Mouse (Mus musculus): Measurements from ENCODE around the gene Grb10. TPM values are rescaled to one million over a fixed set of nuclear protein-coding genes. Genes with fewer than 3 reads are reported as not detected.

Grb10 gene
- polyA plus RNA-seq, 1 experiment from 2014 or later: 267 TPM

DNA sequence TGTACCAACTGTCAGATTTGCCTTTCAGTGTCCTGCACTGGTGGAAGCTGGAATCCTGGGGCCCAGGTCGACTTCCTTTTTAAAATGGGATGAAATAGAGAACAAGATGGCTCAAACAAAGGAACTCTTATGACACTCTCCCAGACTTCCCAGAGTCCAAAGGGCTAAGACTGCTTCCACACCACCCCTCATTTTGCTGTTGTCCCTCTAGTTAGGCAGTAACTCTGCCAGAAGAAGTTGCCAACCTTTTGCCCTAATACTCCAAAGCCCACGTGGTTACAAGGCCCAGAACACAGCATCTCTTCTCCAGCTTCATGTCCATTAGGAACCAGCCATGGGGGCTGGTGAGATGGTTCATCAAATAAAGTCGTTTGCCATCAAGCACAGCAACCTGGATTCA is 15.4 kb downstream of the Grb10 start:
- H3K9ac ChIP-seq (ENCODE audit: low read depth, low read length): no peak overlapping the region
- no peaks in the 10 kb centered on the region for H3K4me1 ChIP-seq (replicated peaks; ENCODE audit: control insufficient read depth, insufficient read depth, low read length)
- H3K36me3 ChIP-seq (ENCODE audit: control insufficient read depth, insufficient read depth, low read length): peaks cover 9% of the 10 kb centered on the region; the same call in 1 of the 2 replicates
- WGBS: 64% methylated on average over 3 of the region's 3 CpGs
- DNase-seq (ENCODE audit: low spot score) (no peak), ATAC-seq (ENCODE audit: low FRiP score) (no peak)
- H3K4me3 ChIP-seq (ENCODE audit: low read depth, low read length): no peak overlapping the region
- no peak overlapping the region for H3K4me2 ChIP-seq (replicated peaks; ENCODE audit: low read depth, low read length)
- peaks cover 58% of the 10 kb centered on the region for H3K27me3 ChIP-seq (ENCODE audit: control insufficient read depth, insufficient read depth, low read length)
- peaks cover 12% of the 10 kb centered on the region; the same call in 1 of the 2 replicates for H3K9me3 ChIP-seq (ENCODE audit: control insufficient read depth, low read length)
- H3K27ac ChIP-seq (ENCODE audit: low read depth, low read length): no peak overlapping the region

DNA sequence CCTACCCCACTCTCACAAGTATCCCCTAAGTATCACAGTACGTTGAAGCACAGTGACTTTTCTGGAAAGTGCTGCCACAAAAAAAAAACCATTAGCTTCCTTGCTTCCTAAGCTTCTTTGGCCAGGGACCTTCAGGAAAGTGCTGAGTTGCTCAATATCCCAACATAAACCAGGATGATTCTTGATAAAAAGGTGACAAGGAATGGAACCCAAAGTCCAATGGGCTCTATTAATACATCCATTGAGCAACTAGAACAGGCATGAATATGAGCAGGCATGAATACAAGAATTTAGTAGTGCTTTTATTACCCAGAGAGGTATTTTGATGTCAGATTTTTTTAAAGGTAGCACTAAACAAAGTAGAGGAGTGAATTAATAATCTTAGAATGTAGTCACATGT is 18.8 kb downstream of the Grb10 start:
- Histone ChIP-seq H3K4me3 (ENCODE audit: low read depth, low read length) (no peak overlapping the region), H3K36me3 (ENCODE audit: control insufficient read depth, insufficient read depth, low read length) (0 out of 2 replicates have a peak, but pooled peaks cover 2% of the 10 kb centered on the region), H3K4me2 (replicated peaks; ENCODE audit: low read depth, low read length) (no peak overlapping the region), H3K27ac (ENCODE audit: low read depth, low read length) (no peak overlapping the region), H3K27me3 (ENCODE audit: control insufficient read depth, insufficient read depth, low read length) (peaks cover 41% of the 10 kb centered on the region), H3K9me3 (ENCODE audit: control insufficient read depth, low read length) (0 out of 2 replicates have a peak, but pooled peaks cover 2% of the 10 kb centered on the region), H3K4me1 (replicated peaks; ENCODE audit: control insufficient read depth, insufficient read depth, low read length) (no peaks in the 10 kb centered on the region), H3K9ac (ENCODE audit: low read depth, low read length) (no peak overlapping the region)
- no peak for ATAC-seq (ENCODE audit: low FRiP score)
- DNase-seq (ENCODE audit: low spot score): no peak
- 84% methylated on average over 1 of the region's 1 CpGs for WGBS

DNA sequence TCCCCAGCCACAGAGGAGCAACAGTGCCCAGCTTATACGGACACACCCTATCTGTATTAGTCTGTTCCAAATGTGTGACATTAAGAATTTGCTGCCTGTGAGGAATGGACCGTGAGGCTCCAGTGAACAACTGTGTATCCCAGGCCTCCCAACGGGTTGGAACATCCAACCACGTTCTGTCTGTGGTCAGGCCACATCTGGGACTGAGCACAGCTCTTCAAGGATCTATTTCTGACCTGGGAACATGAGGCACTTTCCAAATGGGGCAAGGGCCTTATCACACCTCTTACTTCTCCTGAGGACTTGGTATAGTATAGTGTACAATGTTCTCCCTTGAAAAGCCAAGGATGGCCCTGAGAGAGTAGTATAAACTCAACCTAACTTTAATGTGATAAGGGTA is 19.9 kb downstream of the Grb10 start:
- H3K27me3 ChIP-seq (ENCODE audit: control insufficient read depth, insufficient read depth, low read length): peaks cover 32% of the 10 kb centered on the region

DNA sequence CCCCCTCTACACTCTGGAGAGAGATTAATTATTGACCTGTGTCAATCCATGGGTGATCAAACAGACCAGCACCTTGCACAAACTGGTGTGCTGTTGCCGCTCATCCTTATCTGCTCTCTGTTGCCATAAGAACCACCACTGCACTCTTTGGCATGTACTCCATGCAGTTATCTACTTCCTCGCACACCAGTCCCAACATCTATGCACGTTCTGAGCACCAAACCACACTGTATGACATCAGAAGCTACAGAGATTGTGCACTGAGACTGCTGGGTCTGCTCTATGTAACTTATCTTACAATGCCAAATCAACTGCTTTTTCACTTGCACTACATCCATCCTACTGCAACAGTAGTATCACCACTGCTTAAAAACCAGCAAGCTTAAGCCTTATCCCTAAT is 28.4 kb downstream of the Grb10 start:
- WGBS: 77% methylated on average over 3 of the region's 3 CpGs
- H3K4me2 ChIP-seq (replicated peaks; ENCODE audit: low read depth, low read length): no peak overlapping the region
- H3K27me3 ChIP-seq (ENCODE audit: control insufficient read depth, insufficient read depth, low read length): no peaks in the 10 kb centered on the region
- H3K9me3 ChIP-seq (ENCODE audit: control insufficient read depth, low read length): 0 out of 2 replicates have a peak, but pooled peaks cover 2% of the 10 kb centered on the region
- H3K4me1 ChIP-seq (replicated peaks; ENCODE audit: control insufficient read depth, insufficient read depth, low read length): no peaks in the 10 kb centered on the region
- no peak overlapping the region for H3K27ac ChIP-seq (ENCODE audit: low read depth, low read length)
- DNase-seq (ENCODE audit: low spot score) (no peak), ATAC-seq (ENCODE audit: low FRiP score) (no peak)
- no peaks in the 10 kb centered on the region for H3K36me3 ChIP-seq (ENCODE audit: control insufficient read depth, insufficient read depth, low read length)
- H3K9ac ChIP-seq (ENCODE audit: low read depth, low read length): no peak overlapping the region
- no peak overlapping the region for H3K4me3 ChIP-seq (ENCODE audit: low read depth, low read length)

More for the DNA sequence above, 19.9 kb downstream of the Grb10 start:
- no peak overlapping the region for H3K9ac ChIP-seq (ENCODE audit: low read depth, low read length)
- no peak overlapping the region for H3K4me3 ChIP-seq (ENCODE audit: low read depth, low read length)
- 0 out of 2 replicates have a peak, but pooled peaks cover 2% of the 10 kb centered on the region for H3K36me3 ChIP-seq (ENCODE audit: control insufficient read depth, insufficient read depth, low read length)
- no peak for DNase-seq (ENCODE audit: low spot score)
- H3K9me3 ChIP-seq (ENCODE audit: control insufficient read depth, low read length): 0 out of 2 replicates have a peak, but pooled peaks cover 2% of the 10 kb centered on the region
- H3K4me1 ChIP-seq (replicated peaks; ENCODE audit: control insufficient read depth, insufficient read depth, low read length): no peaks in the 10 kb centered on the region
- no peak overlapping the region for H3K27ac ChIP-seq (ENCODE audit: low read depth, low read length)
- ATAC-seq (ENCODE audit: low FRiP score): no peak
- 84% methylated on average over 4 of the region's 4 CpGs for WGBS
- H3K4me2 ChIP-seq (replicated peaks; ENCODE audit: low read depth, low read length): no peak overlapping the region

DNA sequence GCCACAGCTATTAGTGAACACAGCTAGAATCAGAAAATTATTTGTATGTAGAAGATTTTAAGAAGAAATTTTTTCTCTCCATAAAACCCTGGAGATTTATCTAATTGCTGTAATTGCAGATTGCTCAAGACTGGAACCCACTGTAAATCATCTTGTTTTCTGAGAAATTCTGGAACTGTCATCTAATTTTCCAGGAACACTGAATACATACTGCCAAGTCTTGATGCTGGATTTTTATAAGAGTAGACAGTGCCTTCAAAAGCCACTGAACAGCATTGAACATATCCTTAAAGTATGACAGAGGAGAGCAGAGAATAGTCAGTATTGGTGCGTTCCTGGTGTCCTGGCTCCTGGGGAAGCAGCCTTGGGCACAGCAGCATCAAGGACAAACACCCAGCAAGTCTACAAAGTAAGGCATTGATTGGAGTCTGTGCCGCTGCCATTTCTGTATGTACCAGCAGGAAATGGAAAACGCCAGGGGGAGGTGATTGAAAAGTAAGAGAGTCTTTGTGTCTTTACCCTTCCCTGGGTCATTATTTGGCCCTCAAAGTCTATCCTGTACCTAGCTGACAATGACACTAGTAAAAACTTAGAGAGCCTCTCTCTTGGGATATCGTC is 38.1 kb downstream of the Grb10 start:
- no peaks in the 10 kb centered on the region for H3K27me3 ChIP-seq (ENCODE audit: control insufficient read depth, insufficient read depth, low read length)
- no peak overlapping the region for H3K27ac ChIP-seq (ENCODE audit: low read depth, low read length)
- ATAC-seq (ENCODE audit: low FRiP score) (no peak), DNase-seq (ENCODE audit: low spot score) (no peak)
- H3K4me3 ChIP-seq (ENCODE audit: low read depth, low read length): no peak overlapping the region
- no peaks in the 10 kb centered on the region for H3K36me3 ChIP-seq (ENCODE audit: control insufficient read depth, insufficient read depth, low read length)
- no peaks in the 10 kb centered on the region for H3K4me1 ChIP-seq (replicated peaks; ENCODE audit: control insufficient read depth, insufficient read depth, low read length)
- 88% methylated on average over 4 of the region's 4 CpGs for WGBS
- H3K4me2 ChIP-seq (replicated peaks; ENCODE audit: low read depth, low read length): no peak overlapping the region
- H3K9ac ChIP-seq (ENCODE audit: low read depth, low read length): no peak overlapping the region
- no peaks in the 10 kb centered on the region for H3K9me3 ChIP-seq (ENCODE audit: control insufficient read depth, low read length)

DNA sequence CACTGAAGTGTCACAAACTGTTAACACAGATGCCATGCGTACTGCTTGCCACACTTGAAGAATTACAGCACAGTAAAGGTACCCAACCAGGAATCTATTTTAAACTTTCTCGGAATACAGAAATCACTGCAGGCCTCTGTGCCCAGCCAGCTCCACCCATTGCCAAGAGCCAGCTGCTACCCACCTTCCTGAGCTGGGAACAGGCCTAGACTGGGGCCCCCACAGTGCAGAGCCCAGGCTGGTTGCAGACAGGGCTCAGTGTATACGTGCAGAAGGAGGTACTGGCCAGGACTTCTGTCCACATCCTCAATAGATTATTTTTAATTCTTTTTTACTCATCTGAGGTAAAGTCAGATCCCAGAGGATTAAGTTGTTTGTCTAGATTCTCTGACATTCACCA is 39.6 kb downstream of the Grb10 start:
- no peak for DNase-seq (ENCODE audit: low spot score)
- Histone ChIP-seq H3K4me1 (replicated peaks; ENCODE audit: control insufficient read depth, insufficient read depth, low read length) (no peaks in the 10 kb centered on the region), H3K4me2 (replicated peaks; ENCODE audit: low read depth, low read length) (no peak overlapping the region), H3K9me3 (ENCODE audit: control insufficient read depth, low read length) (no peaks in the 10 kb centered on the region), H3K36me3 (ENCODE audit: control insufficient read depth, insufficient read depth, low read length) (no peaks in the 10 kb centered on the region), H3K27me3 (ENCODE audit: control insufficient read depth, insufficient read depth, low read length) (no peaks in the 10 kb centered on the region), H3K9ac (ENCODE audit: low read depth, low read length) (no peak overlapping the region), H3K27ac (ENCODE audit: low read depth, low read length) (no peak overlapping the region; the same call in 1 of the 2 replicates), H3K4me3 (ENCODE audit: low read depth, low read length) (no peak overlapping the region)
- WGBS: 87% methylated on average over 3 of the region's 3 CpGs
- ATAC-seq (ENCODE audit: low FRiP score): no peak

DNA sequence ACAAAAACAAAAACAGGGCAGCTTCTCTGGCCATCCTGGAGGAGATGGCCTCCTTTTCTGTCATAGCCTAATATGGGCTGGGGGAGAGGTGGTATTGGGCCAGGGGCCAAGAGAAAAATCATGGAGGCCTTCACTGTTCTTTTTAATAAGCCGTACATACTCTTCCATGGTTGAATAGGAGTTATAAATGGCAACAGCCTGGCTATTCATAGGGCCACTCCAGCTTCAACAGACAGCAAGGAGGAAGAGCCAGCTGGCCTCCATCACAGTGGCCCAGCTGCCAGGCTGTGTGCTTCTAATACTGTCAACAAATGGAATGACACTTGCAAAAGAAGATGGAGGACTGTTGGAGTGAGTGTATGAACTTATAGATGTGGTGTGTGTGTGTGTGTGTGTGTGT is 41.4 kb downstream of the Grb10 start:
- H3K27me3 ChIP-seq (ENCODE audit: control insufficient read depth, insufficient read depth, low read length): no peaks in the 10 kb centered on the region
- 76% methylated on average over 1 of the region's 1 CpGs for WGBS
- no peaks in the 10 kb centered on the region for H3K4me1 ChIP-seq (replicated peaks; ENCODE audit: control insufficient read depth, insufficient read depth, low read length)
- H3K27ac ChIP-seq (ENCODE audit: low read depth, low read length): no peak overlapping the region
- no peak overlapping the region for H3K4me2 ChIP-seq (replicated peaks; ENCODE audit: low read depth, low read length)
- no peak overlapping the region for H3K9ac ChIP-seq (ENCODE audit: low read depth, low read length)
- H3K36me3 ChIP-seq (ENCODE audit: control insufficient read depth, insufficient read depth, low read length): no peaks in the 10 kb centered on the region
- no peak for DNase-seq (ENCODE audit: low spot score)
- no peak overlapping the region for H3K4me3 ChIP-seq (ENCODE audit: low read depth, low read length)
- no peaks in the 10 kb centered on the region for H3K9me3 ChIP-seq (ENCODE audit: control insufficient read depth, low read length)
- ATAC-seq (ENCODE audit: low FRiP score): no peak

DNA sequence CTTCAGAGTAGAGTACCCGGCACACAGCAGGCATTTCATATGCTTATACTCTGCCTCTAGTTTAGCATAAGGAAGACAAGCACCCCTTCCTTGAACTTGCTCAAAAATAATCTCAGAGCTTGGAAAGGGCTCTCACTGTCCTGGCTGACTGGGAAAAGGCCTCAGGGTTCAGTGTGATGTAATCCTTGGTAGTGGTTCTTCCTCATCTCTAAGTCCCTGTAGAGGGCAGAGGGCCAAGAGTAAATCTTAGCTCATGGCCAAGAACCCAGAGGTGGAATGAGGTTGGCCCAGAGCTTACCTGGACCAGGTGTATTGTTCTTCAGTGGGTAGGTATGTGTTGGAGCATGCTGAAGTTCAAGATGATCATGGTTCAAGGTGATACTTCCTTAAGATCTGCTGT is 43.1 kb downstream of the Grb10 start:
- no peaks in the 10 kb centered on the region for H3K9me3 ChIP-seq (ENCODE audit: control insufficient read depth, low read length)
- no peak for DNase-seq (ENCODE audit: low spot score)
- no peak for ATAC-seq (ENCODE audit: low FRiP score)
- H3K9ac ChIP-seq (ENCODE audit: low read depth, low read length): no peak overlapping the region
- H3K27me3 ChIP-seq (ENCODE audit: control insufficient read depth, insufficient read depth, low read length): no peaks in the 10 kb centered on the region
- no peak overlapping the region for H3K4me2 ChIP-seq (replicated peaks; ENCODE audit: low read depth, low read length)
- H3K27ac ChIP-seq (ENCODE audit: low read depth, low read length): no peak overlapping the region
- H3K4me3 ChIP-seq (ENCODE audit: low read depth, low read length): no peak overlapping the region
- no peaks in the 10 kb centered on the region for H3K4me1 ChIP-seq (replicated peaks; ENCODE audit: control insufficient read depth, insufficient read depth, low read length)
- WGBS: 95% methylated on average over 1 of the region's 1 CpGs
- H3K36me3 ChIP-seq (ENCODE audit: control insufficient read depth, insufficient read depth, low read length): no peaks in the 10 kb centered on the region

DNA sequence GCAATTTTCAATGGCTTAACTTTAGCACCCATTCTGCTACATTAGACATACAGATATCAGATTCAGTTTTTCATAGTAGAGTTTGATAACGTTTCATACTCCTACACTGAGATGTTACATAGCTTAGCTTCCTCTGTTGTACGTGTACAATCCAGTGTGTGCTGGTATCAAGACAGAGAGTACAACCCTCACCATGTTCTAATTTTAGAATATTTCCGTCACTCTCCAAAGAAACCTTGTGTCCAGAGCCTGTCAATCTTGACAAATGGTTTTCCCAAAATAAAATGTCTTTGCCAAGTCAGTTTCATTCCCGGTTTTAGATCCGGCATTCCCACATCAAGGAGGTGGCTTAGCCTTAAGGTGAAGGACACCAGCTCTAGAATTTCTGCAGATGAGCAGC is 44.7 kb downstream of the Grb10 start:
- Histone ChIP-seq H3K27me3 (ENCODE audit: control insufficient read depth, insufficient read depth, low read length) (no peaks in the 10 kb centered on the region), H3K9ac (ENCODE audit: low read depth, low read length) (no peak overlapping the region), H3K4me1 (replicated peaks; ENCODE audit: control insufficient read depth, insufficient read depth, low read length) (no peaks in the 10 kb centered on the region), H3K9me3 (ENCODE audit: control insufficient read depth, low read length) (no peaks in the 10 kb centered on the region), H3K4me2 (replicated peaks; ENCODE audit: low read depth, low read length) (no peak overlapping the region), H3K27ac (ENCODE audit: low read depth, low read length) (no peak overlapping the region), H3K36me3 (ENCODE audit: control insufficient read depth, insufficient read depth, low read length) (no peaks in the 10 kb centered on the region), H3K4me3 (ENCODE audit: low read depth, low read length) (no peak overlapping the region)
- 88% methylated on average over 5 of the region's 5 CpGs for WGBS
- DNase-seq (ENCODE audit: low spot score) (no peak), ATAC-seq (ENCODE audit: low FRiP score) (no peak)
